Mouse (Mus musculus): ENCODE results near the gene Gm4792. TPM values are rescaled to one million over a fixed set of nuclear protein-coding genes. Genes with fewer than 3 reads are reported as not detected.

Gm4792 gene
- total RNA-seq, 2 experiments from 2014 or later: not detected

Other genes starting within 250 kb of the Gm4792 start
- gene Nr2c1, start 150.7 kb downstream of the Gm4792 start, total RNA-seq (2021): 1 to 10 TPM; 8.2 to 8.6 TPM
- 100 to 1,000 TPM; 178 to 195 TPM for gene Ndufa12, start 100.0 kb downstream of the Gm4792 start, total RNA-seq (2021)
- gene Tmcc3, start 13.2 kb upstream of the Gm4792 start, total RNA-seq (2021): 10 to 100 TPM; 11.8 to 14.6 TPM

All from left cerebral cortex, postnatal 4 days (tissue).